Mouse (Mus musculus) olfactory bulb, adult 2 months (tissue): Measurements from ENCODE around the gene Tmem132d.

Source experiments
- CTCF ChIP-seq: fragments of 200-500 bp; IDR thresholded peaks from 2 replicates; pipeline ENCODE4 v1.5.1; 2012; ENCODE audit warnings: low read depth, mild to moderate bottlenecking, low read length, moderate library complexity; ENCODE audit not compliant: insufficient read depth
- POLR2A ChIP-seq: fragments of 200-500 bp; IDR thresholded peaks from 2 replicates; pipeline ENCODE4 v1.6.1; 2012; ENCODE audit warnings: mild to moderate bottlenecking, low read depth, low read length, moderate library complexity; ENCODE audit not compliant: insufficient read depth

GRCm38 (mm10) chr5:128464514-128464913 lies 31.6 kb upstream of the Tmem132d start:
- TF ChIP-seq CTCF, result no peak
- TF ChIP-seq POLR2A, result no peak
